Mouse (Mus musculus): Measurements from ENCODE around the gene Adgre4. TPM values are rescaled to one million over a fixed set of nuclear protein-coding genes. Genes with fewer than 3 reads are reported as not detected.
"Not testable (repeated sequence)": the region's sequence is repeated elsewhere in the genome, so short reads cannot be mapped to it uniquely, and the experiment has no call there.

Gene Adgre4
- total RNA-seq (2018; cell fraction: chromatin; rRNA removed): 1 to 10 TPM in 23 of 26 experiments, under 1 TPM in 3; 0.17 to 6.5 (median 1.7) TPM
- 1 to 10 TPM; 1.1 to 3.2 (median 2.3) TPM for total RNA-seq (2018; cell fraction: cytosol; rRNA removed)
- total RNA-seq (2018; cell fraction: nucleus; rRNA removed): 1 to 10 TPM in 25 of 26 experiments, under 1 TPM in 1; 0.74 to 7.1 (median 4.3) TPM
- polyA plus RNA-seq (2018): 0.41 to 5.7 TPM (median 2.4 TPM) in 3 replicates

- Histone ChIP-seq H3K79me2 (ENCODE audit: inconsistent target) (no peaks in the 10 kb centered on the region), H3K36me3 (ENCODE audit: inconsistent target) (no peaks in the 10 kb centered on the region), H3K27ac (no peak within 1 kb of the TSS), H3K4me3 (ENCODE audit: inconsistent target) (no peak within 1 kb of the TSS)
- 0% methylated on average over 2 of the region's 2 CpGs for WGBS (ENCODE audit: missing documents)
Measured at GRCm38 (mm10) chr17:55749786-55750185, at the start of gene Adgre4. Gene Adgre4 (plus strand): TSS chr17:55749984.

- no peaks in the 10 kb centered on the region for H3K79me2 ChIP-seq (ENCODE audit: inconsistent target)
- 67% methylated on average over 3 of the region's 3 CpGs for WGBS (ENCODE audit: missing documents)
- H3K36me3 ChIP-seq (ENCODE audit: inconsistent target): peaks cover 24% of the 10 kb centered on the region
- no peak overlapping the region for H3K4me3 ChIP-seq (ENCODE audit: inconsistent target)
- no peak overlapping the region for H3K27ac ChIP-seq
Measured at GRCm38 (mm10) chr17:55702161-55702820, 47.5 kb upstream of the Adgre4 start.

GRCm38 (mm10) chr17:55702865-55703264, 46.9 kb upstream of the Adgre4 start:
- 88% methylated on average over 4 of the region's 5 CpGs for WGBS (ENCODE audit: missing documents)
- Histone ChIP-seq H3K4me3 (ENCODE audit: inconsistent target) (no peak overlapping the region), H3K36me3 (ENCODE audit: inconsistent target) (peaks cover 19% of the 10 kb centered on the region), H3K79me2 (ENCODE audit: inconsistent target) (no peaks in the 10 kb centered on the region), H3K27ac (no peak overlapping the region)

GRCm38 (mm10) chr17:55711984-55712811, 37.6 kb upstream of the Adgre4 start, which contains the start of gene Pot1b:
Gene Pot1b (minus strand): TSS chr17:55712628.
- H3K79me2 ChIP-seq (ENCODE audit: inconsistent target): peaks cover 13% of the 10 kb centered on the region; the same call in 1 of the 2 replicates
- 0% methylated on average over 37 of the region's 37 CpGs for WGBS (ENCODE audit: missing documents)
- peak within 1 kb of the TSS; percentile 42 for H3K27ac ChIP-seq

GRCm38 (mm10) chr17:55721270-55721669, 28.5 kb upstream of the Adgre4 start:
- Histone ChIP-seq H3K4me3 (ENCODE audit: inconsistent target) (no peak overlapping the region), H3K36me3 (ENCODE audit: inconsistent target) (no peaks in the 10 kb centered on the region), H3K79me2 (ENCODE audit: inconsistent target) (no peaks in the 10 kb centered on the region), H3K27ac (peak overlapping the region; percentile 61)
- WGBS (ENCODE audit: missing documents): 10% methylated on average over 1 of the region's 1 CpGs

More at GRCm38 (mm10) chr17:55711984-55712811, 37.6 kb upstream of the Adgre4 start, which contains the start of gene Pot1b:
- H3K4me3 ChIP-seq (ENCODE audit: inconsistent target): peak within 1 kb of the TSS; percentile 96
- H3K36me3 ChIP-seq (ENCODE audit: inconsistent target): peaks cover 5% of the 10 kb centered on the region; the same call in 1 of the 2 replicates

GRCm38 (mm10) chr17:55722250-55722649, 27.5 kb upstream of the Adgre4 start:
- H3K27ac ChIP-seq: peak overlapping the region; percentile 61
- no peak overlapping the region for H3K4me3 ChIP-seq (ENCODE audit: inconsistent target)
- H3K36me3 ChIP-seq (ENCODE audit: inconsistent target): no peaks in the 10 kb centered on the region
- 3% methylated on average over 2 of the region's 2 CpGs for WGBS (ENCODE audit: missing documents)
- no peaks in the 10 kb centered on the region for H3K79me2 ChIP-seq (ENCODE audit: inconsistent target)

- Histone ChIP-seq H3K27ac (peak overlapping the region; percentile 14; the same call in 1 of the 2 replicates), H3K36me3 (ENCODE audit: inconsistent target) (no peaks in the 10 kb centered on the region), H3K4me3 (ENCODE audit: inconsistent target) (no peak overlapping the region), H3K79me2 (ENCODE audit: inconsistent target) (no peaks in the 10 kb centered on the region)
- 0% methylated on average over 2 of the region's 2 CpGs for WGBS (ENCODE audit: missing documents)
Measured at GRCm38 (mm10) chr17:55726193-55726592, 23.6 kb upstream of the Adgre4 start.

GRCm38 (mm10) chr17:55736675-55737074, 13.1 kb upstream of the Adgre4 start:
- Histone ChIP-seq H3K27ac (peak overlapping the region; percentile 42), H3K36me3 (ENCODE audit: inconsistent target) (no peaks in the 10 kb centered on the region), H3K79me2 (ENCODE audit: inconsistent target) (no peaks in the 10 kb centered on the region), H3K4me3 (ENCODE audit: inconsistent target) (no peak overlapping the region)
- WGBS (ENCODE audit: missing documents): no CpG with 5 or more reads among the region's 1 CpGs

- H3K4me3 ChIP-seq (ENCODE audit: inconsistent target): no peak overlapping the region
- H3K79me2 ChIP-seq (ENCODE audit: inconsistent target): no peaks in the 10 kb centered on the region
- no peak overlapping the region for H3K27ac ChIP-seq
- 9% methylated on average over 2 of the region's 2 CpGs for WGBS (ENCODE audit: missing documents)
- no peaks in the 10 kb centered on the region for H3K36me3 ChIP-seq (ENCODE audit: inconsistent target)
Measured at GRCm38 (mm10) chr17:55751170-55751569, 1.4 kb downstream of the Adgre4 start.

GRCm38 (mm10) chr17:55813642-55814041, 63.9 kb downstream of the Adgre4 start:
- H3K79me2 ChIP-seq (ENCODE audit: inconsistent target): no peaks in the 10 kb centered on the region
- no peak overlapping the region for H3K4me3 ChIP-seq (ENCODE audit: inconsistent target)
- H3K36me3 ChIP-seq (ENCODE audit: inconsistent target): no peaks in the 10 kb centered on the region
- H3K27ac ChIP-seq: no peak overlapping the region

GRCm38 (mm10) chr17:55816853-55817252, 67.1 kb downstream of the Adgre4 start:
- no peaks in the 10 kb centered on the region for H3K79me2 ChIP-seq (ENCODE audit: inconsistent target)
- WGBS (ENCODE audit: missing documents): 91% methylated on average over 4 of the region's 4 CpGs
- H3K4me3 ChIP-seq (ENCODE audit: inconsistent target): no peak overlapping the region

GRCm38 (mm10) chr17:55821566-55821965, 71.8 kb downstream of the Adgre4 start:
- no peaks in the 10 kb centered on the region for H3K36me3 ChIP-seq (ENCODE audit: inconsistent target)
- H3K4me3 ChIP-seq (ENCODE audit: inconsistent target): no peak overlapping the region
- no peaks in the 10 kb centered on the region for H3K79me2 ChIP-seq (ENCODE audit: inconsistent target)
- no peak overlapping the region for H3K27ac ChIP-seq
- WGBS (ENCODE audit: missing documents): 100% methylated on average over 1 of the region's 1 CpGs

More at GRCm38 (mm10) chr17:55816853-55817252, 67.1 kb downstream of the Adgre4 start:
- no peaks in the 10 kb centered on the region for H3K36me3 ChIP-seq (ENCODE audit: inconsistent target)
- H3K27ac ChIP-seq: no peak overlapping the region

- 54% methylated on average over 4 of the region's 4 CpGs for WGBS (ENCODE audit: missing documents)
- no peak overlapping the region for H3K4me3 ChIP-seq (ENCODE audit: inconsistent target)
- H3K79me2 ChIP-seq (ENCODE audit: inconsistent target): no peaks in the 10 kb centered on the region
- H3K27ac ChIP-seq: no peak overlapping the region
- no peaks in the 10 kb centered on the region for H3K36me3 ChIP-seq (ENCODE audit: inconsistent target)
Measured at GRCm38 (mm10) chr17:55843067-55843466, 93.3 kb downstream of the Adgre4 start.

GRCm38 (mm10) chr17:55877184-55877583, 127.4 kb downstream of the Adgre4 start:
- Histone ChIP-seq H3K27ac (no peak overlapping the region), H3K79me2 (ENCODE audit: inconsistent target) (peaks cover 60% of the 10 kb centered on the region), H3K36me3 (ENCODE audit: inconsistent target) (no peaks in the 10 kb centered on the region), H3K4me3 (ENCODE audit: inconsistent target) (no peak overlapping the region)
- WGBS (ENCODE audit: missing documents): 88% methylated on average over 4 of the region's 4 CpGs

GRCm38 (mm10) chr17:55878282-55878635, 128.5 kb downstream of the Adgre4 start:
- WGBS (ENCODE audit: missing documents): 0% methylated on average over 5 of the region's 8 CpGs

More at GRCm38 (mm10) chr17:55878282-55878635, 128.5 kb downstream of the Adgre4 start:
- Histone ChIP-seq H3K79me2 (ENCODE audit: inconsistent target) (peaks cover 49% of the 10 kb centered on the region), H3K27ac (peak overlapping the region; percentile 60), H3K4me3 (ENCODE audit: inconsistent target) (peak overlapping the region; percentile 52)
- H3K36me3 ChIP-seq (ENCODE audit: inconsistent target): not testable (repeated sequence)
